Mouse (Mus musculus): ENCODE measurements at regions not wholly inside any gene's neighbourhood (a gene's known extent, or its start where the extent isn't known, plus 50 kb on each side); places are given as distances from the start of the nearest gene placed in this dataset.
A peak's percentile ranks its signal among the peaks of the same experiment; 100 is the strongest.
"Not testable (repeated sequence)": the region's sequence is repeated elsewhere in the genome, so short reads cannot be mapped to it uniquely, and the experiment has no call there.

DNA sequence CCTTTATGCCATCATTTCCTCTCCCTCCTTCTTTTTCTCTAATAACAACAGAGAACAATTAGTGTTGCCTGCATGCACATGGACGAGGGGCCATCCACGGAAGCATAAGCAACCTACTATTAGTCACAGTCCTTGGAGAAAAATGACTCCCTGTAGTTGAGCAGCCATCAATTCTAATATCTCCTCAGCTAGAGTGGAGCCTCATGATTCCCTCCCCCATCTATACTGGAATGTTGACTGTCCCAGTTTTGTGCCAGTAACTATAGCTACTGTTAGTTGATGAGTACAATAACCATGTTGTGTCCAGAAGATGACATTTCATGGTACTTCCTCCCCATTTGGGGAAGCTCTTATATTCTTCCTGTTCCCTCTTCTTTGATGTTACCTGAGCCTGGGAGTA, 64.3 kb upstream of the Rtn4 start:
- Histone ChIP-seq H3K4me1 (ENCODE audit: control insufficient read depth, insufficient read depth, low read length) (no peaks in the 10 kb centered on the region), H3K27me3 (ENCODE audit: control insufficient read depth, insufficient read depth, low read length, poor library complexity, severe bottlenecking) (no peaks in the 10 kb centered on the region), H3K27ac (ENCODE audit: insufficient read depth, low read length) (no peak overlapping the region), H3K9me3 (replicated peaks; ENCODE audit: control insufficient read depth, insufficient read depth, low read length, poor library complexity, severe bottlenecking) (no peaks in the 10 kb centered on the region), H3K36me3 (ENCODE audit: control insufficient read depth, insufficient read depth, low read length, poor library complexity, severe bottlenecking) (no peaks in the 10 kb centered on the region), H3K9ac (ENCODE audit: low read depth, poor library complexity, severe bottlenecking) (no peak overlapping the region), H3K4me3 (ENCODE audit: low read depth, low read length) (no peak overlapping the region)
- TF ChIP-seq POLR2A (IDR thresholded peaks at IDR 0.05; ENCODE audit: insufficient read depth, low read length) (no peak), CTCF (IDR thresholded peaks at IDR 0.05; ENCODE audit: low read depth, low read length) (no peak), EP300 (IDR thresholded peaks at IDR 0.05; ENCODE audit: insufficient read depth, low read depth, low read length) (no peak)

DNA sequence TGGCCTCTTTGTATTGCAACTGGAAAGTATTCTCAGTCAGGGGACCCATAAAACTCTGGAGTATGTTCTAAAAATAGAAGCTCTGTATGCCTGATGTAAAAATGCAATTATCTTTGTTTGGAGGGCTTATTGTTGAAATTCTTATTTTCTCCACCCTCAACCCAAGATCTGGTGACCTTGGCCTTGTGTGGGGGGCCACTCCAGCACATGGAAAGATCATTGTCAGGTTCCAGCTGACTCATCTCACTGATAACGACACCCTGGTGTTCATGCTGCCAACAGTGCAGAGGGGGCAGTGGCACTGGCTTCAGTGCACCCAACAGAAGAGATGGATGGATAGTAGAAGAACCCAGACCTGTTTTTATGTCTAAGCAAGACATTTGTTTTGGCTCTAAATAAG, 60.3 kb upstream of the Rtn4 start:
- Histone ChIP-seq H3K4me1 (ENCODE audit: control insufficient read depth, insufficient read depth, low read length) (peaks cover under 1% of the 10 kb centered on the region), H3K27me3 (ENCODE audit: control insufficient read depth, insufficient read depth, low read length, poor library complexity, severe bottlenecking) (no peaks in the 10 kb centered on the region), H3K36me3 (ENCODE audit: control insufficient read depth, insufficient read depth, low read length, poor library complexity, severe bottlenecking) (no peaks in the 10 kb centered on the region), H3K27ac (ENCODE audit: insufficient read depth, low read length) (no peak overlapping the region), H3K9me3 (replicated peaks; ENCODE audit: control insufficient read depth, insufficient read depth, low read length, poor library complexity, severe bottlenecking) (no peaks in the 10 kb centered on the region), H3K9ac (ENCODE audit: low read depth, poor library complexity, severe bottlenecking) (no peak overlapping the region), H3K4me3 (ENCODE audit: low read depth, low read length) (no peak overlapping the region)
- TF ChIP-seq POLR2A (IDR thresholded peaks at IDR 0.05; ENCODE audit: insufficient read depth, low read length) (no peak), CTCF (IDR thresholded peaks at IDR 0.05; ENCODE audit: low read depth, low read length) (no peak), EP300 (IDR thresholded peaks at IDR 0.05; ENCODE audit: insufficient read depth, low read depth, low read length) (no peak)

DNA sequence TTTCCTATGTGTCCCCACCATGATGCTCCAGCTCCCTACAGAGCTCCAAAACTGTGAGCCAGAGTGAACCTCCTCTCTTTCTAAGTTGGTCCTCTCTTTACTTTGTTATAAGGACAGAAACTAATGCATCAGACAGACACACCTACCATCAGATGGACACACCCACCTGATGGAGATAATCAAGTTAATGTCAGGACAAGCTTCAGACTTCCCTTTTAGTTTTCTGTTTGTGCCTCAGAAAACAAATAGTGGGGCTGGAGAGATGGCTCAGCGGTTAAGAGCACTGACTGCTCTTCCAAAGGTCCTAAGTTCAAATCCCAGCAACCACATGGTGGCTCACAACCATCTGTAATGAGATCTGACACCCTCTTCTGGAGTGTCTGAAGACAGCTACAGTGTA, 59.5 kb upstream of the Rtn4 start:
- not testable (repeated sequence) for H3K36me3 ChIP-seq (ENCODE audit: control insufficient read depth, insufficient read depth, low read length, poor library complexity, severe bottlenecking); H3K9ac ChIP-seq (ENCODE audit: low read depth, poor library complexity, severe bottlenecking); H3K27me3 ChIP-seq (ENCODE audit: control insufficient read depth, insufficient read depth, low read length, poor library complexity, severe bottlenecking); H3K4me3 ChIP-seq (ENCODE audit: low read depth, low read length); H3K9me3 ChIP-seq (replicated peaks; ENCODE audit: control insufficient read depth, insufficient read depth, low read length, poor library complexity, severe bottlenecking); H3K27ac ChIP-seq (ENCODE audit: insufficient read depth, low read length); H3K4me1 ChIP-seq (ENCODE audit: control insufficient read depth, insufficient read depth, low read length)

DNA sequence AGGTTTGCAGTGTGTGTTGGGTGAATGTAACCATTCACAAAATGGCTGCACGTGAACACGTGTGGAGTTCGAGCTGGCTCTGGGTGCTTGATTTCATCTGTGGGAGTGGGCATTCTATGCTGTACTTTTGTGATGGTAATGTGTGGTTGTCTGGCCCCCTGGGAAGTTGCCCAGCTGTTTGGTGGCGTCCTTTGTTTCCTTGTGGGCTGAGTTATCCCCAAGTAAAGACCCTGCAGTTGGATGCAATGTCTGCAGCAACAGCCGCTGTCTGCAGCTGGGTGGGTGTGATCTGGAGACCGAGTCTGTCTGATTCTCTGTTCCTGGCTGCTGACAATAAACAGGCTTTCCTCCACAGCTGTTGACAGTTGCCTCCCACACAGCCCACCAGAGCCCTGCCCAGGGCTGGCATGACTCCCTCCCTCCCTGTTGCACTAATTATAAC, 56.0 kb upstream of the Rtn4 start:
- H3K36me3 ChIP-seq (ENCODE audit: control insufficient read depth, insufficient read depth, low read length, poor library complexity, severe bottlenecking): no peaks in the 10 kb centered on the region

DNA sequence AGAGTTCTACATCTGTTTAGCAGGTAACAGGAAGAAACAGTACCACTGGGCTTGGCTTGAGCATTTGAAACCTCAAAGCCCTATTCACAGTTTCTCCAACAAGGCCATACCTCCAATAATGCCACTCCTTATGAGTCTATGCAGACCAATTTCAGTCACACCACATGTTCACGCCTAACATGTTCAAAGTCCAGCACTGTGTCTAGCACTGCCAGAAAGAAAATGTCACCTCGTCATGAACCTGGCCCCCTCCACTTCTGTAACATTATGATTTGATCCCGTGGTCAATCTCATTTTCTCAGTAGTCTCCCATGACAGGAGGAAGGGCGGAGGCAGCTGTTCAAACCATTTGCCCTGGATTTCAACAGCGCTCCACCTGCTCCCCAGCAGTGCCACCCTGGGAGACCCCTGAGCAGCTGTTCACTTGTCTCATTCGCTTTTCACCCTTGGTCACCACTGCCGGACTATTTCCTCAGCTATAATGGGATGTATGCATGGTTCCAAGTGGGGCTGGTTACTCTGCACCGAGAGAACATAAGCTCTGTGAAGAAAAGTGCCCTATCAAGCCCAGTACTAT, 54.6 kb upstream of the Rtn4 start:
- Histone ChIP-seq H3K4me1 (ENCODE audit: control insufficient read depth, insufficient read depth, low read length) (peaks cover 2% of the 10 kb centered on the region), H3K9me3 (replicated peaks; ENCODE audit: control insufficient read depth, insufficient read depth, low read length, poor library complexity, severe bottlenecking) (no peaks in the 10 kb centered on the region), H3K4me3 (ENCODE audit: low read depth, low read length) (no peak overlapping the region), H3K27ac (ENCODE audit: insufficient read depth, low read length) (no peak overlapping the region), H3K36me3 (ENCODE audit: control insufficient read depth, insufficient read depth, low read length, poor library complexity, severe bottlenecking) (no peaks in the 10 kb centered on the region), H3K9ac (ENCODE audit: low read depth, poor library complexity, severe bottlenecking) (no peak overlapping the region), H3K27me3 (ENCODE audit: control insufficient read depth, insufficient read depth, low read length, poor library complexity, severe bottlenecking) (no peaks in the 10 kb centered on the region)
- TF ChIP-seq EP300 (IDR thresholded peaks at IDR 0.05; ENCODE audit: insufficient read depth, low read depth, low read length) (no peak), CTCF (IDR thresholded peaks at IDR 0.05; ENCODE audit: low read depth, low read length) (no peak), POLR2A (IDR thresholded peaks at IDR 0.05; ENCODE audit: insufficient read depth, low read length) (no peak)

More for the DNA sequence above, 56.0 kb upstream of the Rtn4 start:
- Histone ChIP-seq H3K27me3 (ENCODE audit: control insufficient read depth, insufficient read depth, low read length, poor library complexity, severe bottlenecking) (no peaks in the 10 kb centered on the region), H3K27ac (ENCODE audit: insufficient read depth, low read length) (no peak overlapping the region; the same call in 1 of the 2 replicates), H3K4me1 (ENCODE audit: control insufficient read depth, insufficient read depth, low read length) (peaks cover 2% of the 10 kb centered on the region), H3K4me3 (ENCODE audit: low read depth, low read length) (no peak overlapping the region), H3K9me3 (replicated peaks; ENCODE audit: control insufficient read depth, insufficient read depth, low read length, poor library complexity, severe bottlenecking) (no peaks in the 10 kb centered on the region), H3K9ac (ENCODE audit: low read depth, poor library complexity, severe bottlenecking) (no peak overlapping the region)
- TF ChIP-seq CTCF (IDR thresholded peaks at IDR 0.05; ENCODE audit: low read depth, low read length) (no peak), POLR2A (IDR thresholded peaks at IDR 0.05; ENCODE audit: insufficient read depth, low read length) (no peak), EP300 (IDR thresholded peaks at IDR 0.05; ENCODE audit: insufficient read depth, low read depth, low read length) (peak; percentile 59; the same call in 1 of the 2 replicates)

DNA sequence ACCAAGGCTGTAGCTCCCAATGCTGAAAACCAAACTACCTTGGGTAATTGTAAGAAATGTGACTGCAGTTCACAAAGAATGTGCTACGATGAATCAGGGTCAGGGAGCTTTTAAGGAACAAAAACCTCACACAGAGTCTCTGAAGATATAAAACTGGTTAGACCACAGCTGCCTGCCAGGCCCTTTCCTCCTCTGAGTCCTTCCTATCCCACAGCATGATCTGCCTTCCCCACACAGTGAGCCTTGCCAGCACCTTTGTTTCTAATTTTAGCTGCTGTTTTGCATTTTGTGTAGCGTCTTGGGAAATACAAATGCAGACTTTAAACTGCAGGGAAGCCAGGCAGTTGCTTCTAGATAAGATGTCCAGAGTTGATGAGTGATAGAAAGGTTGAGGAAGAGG, 53.9 kb upstream of the Rtn4 start:
- Histone ChIP-seq H3K27ac (ENCODE audit: insufficient read depth, low read length) (no peak overlapping the region), H3K4me1 (ENCODE audit: control insufficient read depth, insufficient read depth, low read length) (peaks cover 2% of the 10 kb centered on the region), H3K9ac (ENCODE audit: low read depth, poor library complexity, severe bottlenecking) (no peak overlapping the region), H3K9me3 (replicated peaks; ENCODE audit: control insufficient read depth, insufficient read depth, low read length, poor library complexity, severe bottlenecking) (no peaks in the 10 kb centered on the region), H3K27me3 (ENCODE audit: control insufficient read depth, insufficient read depth, low read length, poor library complexity, severe bottlenecking) (no peaks in the 10 kb centered on the region), H3K36me3 (ENCODE audit: control insufficient read depth, insufficient read depth, low read length, poor library complexity, severe bottlenecking) (no peaks in the 10 kb centered on the region), H3K4me3 (ENCODE audit: low read depth, low read length) (no peak overlapping the region)
- no peak for TF ChIP-seq EP300 (IDR thresholded peaks at IDR 0.05; ENCODE audit: insufficient read depth, low read depth, low read length)
- no peak for TF ChIP-seq POLR2A (IDR thresholded peaks at IDR 0.05; ENCODE audit: insufficient read depth, low read length)
- TF ChIP-seq CTCF (IDR thresholded peaks at IDR 0.05; ENCODE audit: low read depth, low read length): no peak

Measured in ES-Bruce4 (cell line).